In the genomic region with DNA sequence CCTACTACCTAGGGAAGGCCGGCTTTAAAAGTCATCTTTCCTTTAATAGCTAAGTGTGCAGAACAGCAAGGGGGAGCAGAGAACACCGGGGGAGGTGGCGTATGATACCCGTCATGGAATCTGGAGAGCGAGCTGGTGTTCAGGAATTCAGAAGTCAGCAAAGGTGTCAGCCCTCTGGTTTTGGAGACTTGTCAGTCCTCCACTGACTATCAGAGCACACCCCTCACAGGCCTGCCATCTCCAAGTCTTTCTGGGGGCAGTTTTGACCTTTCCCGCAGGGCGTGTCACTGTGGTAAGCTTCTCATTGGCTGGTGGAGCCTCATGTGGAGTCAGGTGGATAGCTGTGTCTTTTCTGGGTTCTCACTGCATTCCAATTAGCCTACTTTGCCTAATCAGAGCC, we compare ENCODE assay signal across 27 mouse cellular contexts.
DNase-seq lines count a peak whose midpoint lies in the region; ATAC-seq lines count a peak whose summit lies in the region.
"Had no signal": no experiment of that assay in that cellular context is flagged by ENCODE, and none has a peak within 500 bp of the region (broad histone marks: within the 10 kb centered on the region; RNA-seq: fewer than 3 reads in every experiment).

No protein-coding gene starts in this region.

- intact Hi-C loops in heart, postnatal 10 days (cut with DNase I): no loop called here
- intact Hi-C loops in gastrocnemius, postnatal 36 days (cut with DNase I): no loop called here

- no peak overlapping the region for H3K9ac ChIP-seq in heart, embryonic 16.5 days (ENCODE audit: low read length)
- H3K9ac ChIP-seq: embryonic facial prominence, embryonic 13.5 days; forebrain, embryonic 12.5 days; forebrain, embryonic 15.5 days; heart, embryonic 13.5 days; hindbrain, embryonic 14.5 days had no signal

- H3K27ac ChIP-seq in heart, embryonic 16.5 days (ENCODE audit: low read length): no peak overlapping the region
- H3K27ac ChIP-seq: embryonic facial prominence, embryonic 10.5 days; forebrain, embryonic 12.5 days; forebrain, embryonic 15.5 days; hindbrain, embryonic 14.5 days had no signal

- H3K4me2 ChIP-seq in heart, embryonic 16.5 days (ENCODE audit: low read depth, low read length): no peak overlapping the region
- H3K4me2 ChIP-seq: embryonic facial prominence, embryonic 13.5 days; forebrain, embryonic 12.5 days; forebrain, embryonic 15.5 days; heart, embryonic 13.5 days; hindbrain, embryonic 14.5 days had no signal

- peak; percentile 23; the same call in 1 of the 2 replicates for ATAC-seq in heart, embryonic 16.5 days (replicated peaks; ENCODE audit: extremely low read depth, insufficient read depth, low FRiP score)
- ATAC-seq: activated CD4-positive, CD25-positive, alpha-beta regulatory T cell, adult 4 months; forebrain, embryonic 15.5 days; intestine, postnatal 0 days had no signal

- peaks cover 1% of the 10 kb centered on the region; the same call in 1 of the 2 replicates for H3K9me3 ChIP-seq in heart, embryonic 16.5 days (replicated peaks; ENCODE audit: control insufficient read depth, low read length)
- H3K9me3 ChIP-seq: embryonic facial prominence, embryonic 10.5 days; embryonic facial prominence, embryonic 13.5 days; forebrain, embryonic 12.5 days; forebrain, embryonic 15.5 days; heart, embryonic 10.5 days; heart, embryonic 13.5 days had no signal

- DNase-seq in gastrocnemius, adult 18-20 months (ENCODE audit: low spot score): peak; percentile 78
- no peak for DNase-seq in gastrocnemius, postnatal 4 days (ENCODE audit: low spot score in 2 of 2)
- DNase-seq in heart, postnatal 10 days: no peak
- DNase-seq in gastrocnemius, postnatal 36 days: peak; percentile 15 to 26
- no peak for DNase-seq in frontal cortex, postnatal 14 days (ENCODE audit: low spot score in 2 of 2)
- no peak for DNase-seq in right cerebral cortex, postnatal 25 days
- DNase-seq: adrenal gland, postnatal 10 days; adrenal gland, postnatal 36 days; cerebellum, adult 11-12 months; cerebellum, adult 8-10 months; cerebellum, postnatal 10 days; cerebellum, postnatal 36 days; embryo, embryonic 11 days; heart, adult 18-20 months; heart, postnatal 4 days; kidney, adult 2 months had no signal

- 54% methylated on average over 7 of the region's 7 CpGs for WGBS in heart, embryonic 16.5 days

- H3K36me3 ChIP-seq in heart, embryonic 16.5 days (ENCODE audit: control insufficient read depth, insufficient read depth): no peaks in the 10 kb centered on the region
- H3K36me3 ChIP-seq: embryonic facial prominence, embryonic 10.5 days; embryonic facial prominence, embryonic 13.5 days; forebrain, embryonic 12.5 days; forebrain, embryonic 15.5 days; heart, embryonic 10.5 days; heart, embryonic 13.5 days had no signal

- H3K4me1 ChIP-seq in heart, embryonic 16.5 days (ENCODE audit: control insufficient read depth, insufficient read depth, low read length): no peaks in the 10 kb centered on the region
- H3K4me1 ChIP-seq: embryonic facial prominence, embryonic 10.5 days; forebrain, embryonic 12.5 days; forebrain, embryonic 15.5 days had no signal

- no peak overlapping the region for H3K4me3 ChIP-seq in heart, embryonic 16.5 days (ENCODE audit: low read length)
- H3K4me3 ChIP-seq: embryonic facial prominence, embryonic 10.5 days; embryonic facial prominence, embryonic 13.5 days; erythroblast, embryonic 14.5 days; forebrain, embryonic 12.5 days; forebrain, embryonic 15.5 days; heart, embryonic 10.5 days; heart, embryonic 13.5 days had no signal

- H3K27me3 ChIP-seq in heart, embryonic 16.5 days (ENCODE audit: control insufficient read depth, insufficient read depth, low read length): peaks cover 2% of the 10 kb centered on the region; the same call in 1 of the 2 replicates
- H3K27me3 ChIP-seq: embryonic facial prominence, embryonic 13.5 days; forebrain, embryonic 12.5 days; forebrain, embryonic 15.5 days; heart, embryonic 13.5 days had no signal

Comparison
In these comparisons a context has a peak if more than half of its experiments do, and no peak if none do; other contexts are left out.
1. DNase-seq: peak in gastrocnemius, adult 18-20 months (single experiment) and gastrocnemius, postnatal 36 days (2 of 2); none in gastrocnemius, postnatal 4 days (0 of 2), heart, postnatal 10 days (0 of 2), frontal cortex, postnatal 14 days (0 of 2) and right cerebral cortex, postnatal 25 days (single experiment).